Mouse (Mus musculus): ENCODE data around the gene Phf24. TPM values are rescaled to one million over a fixed set of nuclear protein-coding genes. Genes with fewer than 3 reads are reported as not detected.

Phf24 gene
- polyA plus RNA-seq, 1 experiment from 2014 or later, result 0.50 TPM

DNA sequence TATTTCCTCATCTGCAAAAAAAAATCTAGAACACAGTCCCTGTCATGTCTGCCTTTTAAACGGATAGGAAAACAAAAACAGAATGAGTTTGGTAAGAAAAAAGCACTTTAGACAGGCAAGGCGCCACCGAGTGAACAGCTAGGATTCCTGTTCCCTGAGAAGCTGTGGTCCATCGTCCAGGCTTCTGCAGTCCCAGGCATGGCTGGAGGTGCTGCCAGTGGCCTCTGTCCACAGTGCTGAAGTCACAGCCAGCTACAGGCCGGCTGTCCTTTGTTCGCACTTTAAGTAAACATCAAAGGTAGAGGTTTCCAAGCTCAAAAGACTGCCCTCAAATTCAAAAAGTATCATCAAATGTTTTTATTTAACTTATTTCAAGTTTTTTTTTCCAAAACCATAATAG, 28.6 kb downstream of the Phf24 start:
- Histone ChIP-seq H3K9ac (ENCODE audit: low read length) (no peak overlapping the region), H3K27ac (ENCODE audit: low read length) (no peak overlapping the region), H3K27me3 (ENCODE audit: control insufficient read depth, insufficient read depth, low read depth, low read length) (peaks cover 7% of the 10 kb centered on the region; the same call in 1 of the 2 replicates), H3K9me3 (ENCODE audit: control insufficient read depth, low read length) (no peaks in the 10 kb centered on the region), H3K36me3 (ENCODE audit: control insufficient read depth, insufficient read depth, low read length) (no peaks in the 10 kb centered on the region), H3K4me3 (ENCODE audit: low read length) (no peak overlapping the region), H3K4me2 (ENCODE audit: low read depth, low read length) (no peak overlapping the region), H3K4me1 (replicated peaks; ENCODE audit: control insufficient read depth, insufficient read depth, low read length) (peaks cover 6% of the 10 kb centered on the region; the same call in 1 of the 2 replicates)
- ATAC-seq (ENCODE audit: low read depth), result no peak
- 4% methylated on average over 6 of the region's 6 CpGs for whole genome bisulfite sequencing

DNA sequence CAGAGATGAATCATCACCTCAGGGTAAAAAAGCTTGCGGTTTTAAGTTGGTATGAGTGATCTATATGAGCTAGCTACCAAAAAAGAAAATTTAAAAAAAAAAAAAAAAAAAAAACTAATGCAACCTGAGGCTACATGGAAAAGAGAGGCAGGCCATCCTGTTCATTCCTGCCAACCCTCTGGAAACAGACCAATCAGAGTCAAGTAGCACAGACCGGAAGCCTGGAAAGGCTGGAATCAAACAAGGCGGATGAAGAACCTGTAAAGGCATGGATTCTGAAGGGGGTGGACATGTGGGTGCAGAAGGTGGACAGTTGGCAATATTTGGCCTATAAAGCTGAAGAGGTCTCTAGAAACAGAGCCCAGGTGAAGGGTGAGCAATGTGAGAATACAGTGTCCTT, 29.0 kb downstream of the Phf24 start:
- no peak overlapping the region for H3K9ac ChIP-seq (ENCODE audit: low read length)
- peaks cover 9% of the 10 kb centered on the region for H3K4me1 ChIP-seq (replicated peaks; ENCODE audit: control insufficient read depth, insufficient read depth, low read length)
- no peaks in the 10 kb centered on the region for H3K9me3 ChIP-seq (ENCODE audit: control insufficient read depth, low read length)
- 77% methylated on average over 3 of the region's 3 CpGs for WGBS
- H3K27me3 ChIP-seq (ENCODE audit: control insufficient read depth, insufficient read depth, low read depth, low read length), result peaks cover 7% of the 10 kb centered on the region; the same call in 1 of the 2 replicates
- ATAC-seq (ENCODE audit: low read depth), result no peak
- H3K36me3 ChIP-seq (ENCODE audit: control insufficient read depth, insufficient read depth, low read length), result no peaks in the 10 kb centered on the region
- H3K4me2 ChIP-seq (ENCODE audit: low read depth, low read length), result no peak overlapping the region
- no peak overlapping the region for H3K4me3 ChIP-seq (ENCODE audit: low read length)
- no peak overlapping the region for H3K27ac ChIP-seq (ENCODE audit: low read length)

DNA sequence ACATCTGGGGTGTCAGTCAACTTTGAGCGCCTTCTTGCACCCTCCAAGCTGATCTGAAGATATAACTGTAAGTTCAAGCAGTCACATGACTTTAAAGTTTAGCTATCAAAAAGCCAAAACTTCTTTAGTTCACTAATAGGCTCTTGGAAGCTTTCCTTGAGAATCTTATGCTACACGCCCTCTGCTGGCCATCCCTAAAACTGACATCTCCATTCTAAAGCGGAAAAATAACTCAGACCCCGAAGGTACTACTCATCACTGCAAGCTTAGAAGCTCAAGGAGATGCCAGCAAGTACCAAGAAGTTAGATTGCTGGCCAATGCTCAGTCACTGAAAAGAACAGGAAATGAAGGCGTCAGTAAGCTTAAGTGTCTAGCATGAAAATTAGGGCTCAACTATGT, 29.5 kb downstream of the Phf24 start:
- Histone ChIP-seq H3K36me3 (ENCODE audit: control insufficient read depth, insufficient read depth, low read length) (no peaks in the 10 kb centered on the region), H3K4me2 (ENCODE audit: low read depth, low read length) (no peak overlapping the region), H3K9me3 (ENCODE audit: control insufficient read depth, low read length) (no peaks in the 10 kb centered on the region), H3K9ac (ENCODE audit: low read length) (no peak overlapping the region), H3K27me3 (ENCODE audit: control insufficient read depth, insufficient read depth, low read depth, low read length) (peaks cover 7% of the 10 kb centered on the region; the same call in 1 of the 2 replicates), H3K27ac (ENCODE audit: low read length) (no peak overlapping the region), H3K4me1 (replicated peaks; ENCODE audit: control insufficient read depth, insufficient read depth, low read length) (peaks cover 13% of the 10 kb centered on the region), H3K4me3 (ENCODE audit: low read length) (no peak overlapping the region)
- WGBS, result 5% methylated on average over 5 of the region's 5 CpGs
- no peak for ATAC-seq (ENCODE audit: low read depth)

DNA sequence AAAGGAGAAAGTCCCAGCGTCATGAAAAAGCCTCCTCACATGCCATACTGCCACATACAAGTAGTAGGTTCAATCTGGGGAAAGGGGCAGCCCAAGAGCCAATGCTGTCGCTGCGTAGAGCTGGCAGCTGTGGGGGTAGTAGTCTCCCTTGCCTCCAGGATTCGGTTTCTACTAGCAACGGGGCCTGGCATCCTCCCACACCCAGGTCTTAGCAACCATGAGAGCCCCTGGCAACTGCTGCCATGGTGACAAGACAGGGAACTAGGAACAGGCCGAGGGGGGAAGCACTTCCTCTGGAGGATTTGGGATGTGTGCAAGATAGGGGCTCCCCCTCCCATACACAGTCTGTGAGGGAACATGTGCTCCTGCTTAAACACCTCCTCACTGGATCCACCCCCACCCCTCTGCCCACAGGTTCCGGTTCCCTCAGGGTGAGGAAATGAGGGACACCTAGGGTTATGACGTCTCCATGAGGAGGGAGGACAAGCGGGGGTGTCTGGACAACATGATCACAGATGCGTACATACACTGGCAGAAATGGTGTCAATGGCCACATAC, 30.4 kb downstream of the Phf24 start:
- H3K4me2 ChIP-seq (ENCODE audit: low read depth, low read length), result no peak overlapping the region
- H3K4me3 ChIP-seq (ENCODE audit: low read length), result no peak overlapping the region
- 49% methylated on average over 10 of the region's 10 CpGs for WGBS
- H3K36me3 ChIP-seq (ENCODE audit: control insufficient read depth, insufficient read depth, low read length), result no peaks in the 10 kb centered on the region
- H3K27me3 ChIP-seq (ENCODE audit: control insufficient read depth, insufficient read depth, low read depth, low read length), result peaks cover 7% of the 10 kb centered on the region; the same call in 1 of the 2 replicates
- no peak for ATAC-seq (ENCODE audit: low read depth)
- no peak overlapping the region for H3K27ac ChIP-seq (ENCODE audit: low read length)
- H3K4me1 ChIP-seq (replicated peaks; ENCODE audit: control insufficient read depth, insufficient read depth, low read length), result peaks cover 13% of the 10 kb centered on the region
- no peaks in the 10 kb centered on the region for H3K9me3 ChIP-seq (ENCODE audit: control insufficient read depth, low read length)
- no peak overlapping the region for H3K9ac ChIP-seq (ENCODE audit: low read length)

DNA sequence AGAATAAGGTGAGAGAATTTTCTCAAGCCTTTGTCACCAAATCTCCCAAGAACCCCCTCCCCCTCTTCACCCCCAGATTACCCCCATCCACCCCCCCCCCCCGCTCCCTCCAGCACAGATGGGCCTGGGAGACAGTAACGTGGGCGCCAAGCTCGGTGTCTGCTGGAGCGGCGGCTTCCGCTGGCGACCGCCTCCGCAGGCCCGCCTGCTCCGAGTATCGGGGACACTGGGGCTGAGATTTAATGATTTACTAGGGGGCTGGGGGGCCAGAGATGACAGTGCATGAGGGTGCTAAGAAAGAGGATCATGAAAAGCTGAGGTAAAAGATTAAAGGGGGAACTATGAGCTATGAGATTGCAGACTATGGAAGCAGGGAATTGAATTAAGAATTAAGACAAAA, 32.1 kb downstream of the Phf24 start:
- no peaks in the 10 kb centered on the region for H3K36me3 ChIP-seq (ENCODE audit: control insufficient read depth, insufficient read depth, low read length)
- ATAC-seq (ENCODE audit: low read depth), result no peak
- H3K9ac ChIP-seq (ENCODE audit: low read length), result no peak overlapping the region
- no peak overlapping the region for H3K4me3 ChIP-seq (ENCODE audit: low read length)
- WGBS, result 26% methylated on average over 13 of the region's 13 CpGs
- peaks cover 11% of the 10 kb centered on the region for H3K4me1 ChIP-seq (replicated peaks; ENCODE audit: control insufficient read depth, insufficient read depth, low read length)
- no peak overlapping the region for H3K4me2 ChIP-seq (ENCODE audit: low read depth, low read length)
- H3K27ac ChIP-seq (ENCODE audit: low read length), result no peak overlapping the region
- no peaks in the 10 kb centered on the region for H3K9me3 ChIP-seq (ENCODE audit: control insufficient read depth, low read length)
- H3K27me3 ChIP-seq (ENCODE audit: control insufficient read depth, insufficient read depth, low read depth, low read length), result peaks cover 7% of the 10 kb centered on the region; the same call in 1 of the 2 replicates

DNA sequence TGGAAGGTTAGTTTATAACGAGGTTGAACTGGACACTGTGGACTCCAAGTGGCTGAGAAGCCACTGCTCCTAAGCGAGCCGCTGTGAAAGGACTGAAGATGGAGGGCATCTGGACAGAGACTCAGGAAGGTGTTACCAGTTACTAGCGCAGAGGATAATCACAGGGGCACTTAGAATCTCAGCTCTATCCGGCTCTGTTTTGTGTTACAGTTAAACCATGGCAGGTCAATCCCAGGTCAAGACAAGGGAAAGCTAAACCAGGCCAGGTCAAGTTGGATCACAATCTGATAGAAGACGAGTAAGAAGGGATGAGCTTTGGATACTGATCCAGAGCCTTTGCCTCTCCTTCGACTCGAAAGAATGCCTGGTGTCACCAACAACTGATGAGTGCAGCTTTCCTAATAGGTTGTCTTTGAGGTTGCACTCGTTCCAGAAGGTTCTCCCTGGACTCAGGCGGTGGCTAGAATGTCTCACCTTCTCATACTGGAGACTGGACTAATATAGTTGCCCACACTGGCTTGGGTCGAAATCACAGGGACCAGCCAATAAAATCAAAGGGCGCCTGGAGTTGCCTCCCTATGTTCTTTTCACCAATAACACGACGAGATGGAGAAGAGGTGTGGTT, 32.7 kb downstream of the Phf24 start:
- 10% methylated on average over 14 of the region's 14 CpGs for WGBS
- no peaks in the 10 kb centered on the region for H3K36me3 ChIP-seq (ENCODE audit: control insufficient read depth, insufficient read depth, low read length)
- peaks cover 7% of the 10 kb centered on the region; the same call in 1 of the 2 replicates for H3K27me3 ChIP-seq (ENCODE audit: control insufficient read depth, insufficient read depth, low read depth, low read length)
- H3K4me3 ChIP-seq (ENCODE audit: low read length), result peak overlapping the region; percentile 82
- H3K9ac ChIP-seq (ENCODE audit: low read length), result no peak overlapping the region; the same call in 1 of the 2 replicates
- H3K4me2 ChIP-seq (ENCODE audit: low read depth, low read length), result peak overlapping the region; percentile 74
- H3K4me1 ChIP-seq (replicated peaks; ENCODE audit: control insufficient read depth, insufficient read depth, low read length), result peaks cover 11% of the 10 kb centered on the region
- ATAC-seq (ENCODE audit: low read depth), result no peak
- no peaks in the 10 kb centered on the region for H3K9me3 ChIP-seq (ENCODE audit: control insufficient read depth, low read length)
- H3K27ac ChIP-seq (ENCODE audit: low read length), result 0 out of 2 replicates have a peak overlapping the region, but pooled peaks have one; percentile 32

DNA sequence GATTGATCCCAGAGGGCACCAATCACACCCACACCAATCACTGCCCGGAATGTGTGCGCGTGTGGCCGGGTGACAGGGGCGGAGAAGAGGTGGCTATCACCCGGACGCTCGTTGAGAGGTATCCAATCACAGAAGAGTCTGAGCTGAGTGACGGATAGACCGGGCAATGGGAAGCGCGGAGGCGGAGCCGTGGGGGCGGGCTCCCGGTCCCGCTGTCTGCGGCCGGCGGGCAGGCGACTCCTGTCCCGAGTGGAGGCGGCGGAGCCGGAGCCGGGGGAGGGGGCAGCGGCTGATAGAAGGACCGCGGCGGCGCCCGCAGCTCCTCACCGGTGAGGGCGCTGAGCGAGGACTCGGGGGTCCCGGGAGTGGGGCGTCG, 33.2 kb downstream of the Phf24 start, which contains the start of gene Dnajb5:
Gene Dnajb5 (plus strand): TSS at position 139 of the 376 bp plus-strand sequence.
- Histone ChIP-seq H3K36me3 (ENCODE audit: control insufficient read depth, insufficient read depth, low read length) (no peaks in the 10 kb centered on the region), H3K9ac (ENCODE audit: low read length) (peak within 1 kb of the TSS; percentile 91), H3K27ac (ENCODE audit: low read length) (peak within 1 kb of the TSS; percentile 87), H3K4me1 (replicated peaks; ENCODE audit: control insufficient read depth, insufficient read depth, low read length) (peaks cover 11% of the 10 kb centered on the region), H3K9me3 (ENCODE audit: control insufficient read depth, low read length) (no peaks in the 10 kb centered on the region), H3K4me3 (ENCODE audit: low read length) (peak within 1 kb of the TSS; percentile 82), H3K27me3 (ENCODE audit: control insufficient read depth, insufficient read depth, low read depth, low read length) (peaks cover 7% of the 10 kb centered on the region; the same call in 1 of the 2 replicates), H3K4me2 (ENCODE audit: low read depth, low read length) (peak within 1 kb of the TSS; percentile 74)
- WGBS, result under 1% methylated on average over 37 of the region's 39 CpGs
- peak; percentile 98 for ATAC-seq (ENCODE audit: low read depth)

DNA sequence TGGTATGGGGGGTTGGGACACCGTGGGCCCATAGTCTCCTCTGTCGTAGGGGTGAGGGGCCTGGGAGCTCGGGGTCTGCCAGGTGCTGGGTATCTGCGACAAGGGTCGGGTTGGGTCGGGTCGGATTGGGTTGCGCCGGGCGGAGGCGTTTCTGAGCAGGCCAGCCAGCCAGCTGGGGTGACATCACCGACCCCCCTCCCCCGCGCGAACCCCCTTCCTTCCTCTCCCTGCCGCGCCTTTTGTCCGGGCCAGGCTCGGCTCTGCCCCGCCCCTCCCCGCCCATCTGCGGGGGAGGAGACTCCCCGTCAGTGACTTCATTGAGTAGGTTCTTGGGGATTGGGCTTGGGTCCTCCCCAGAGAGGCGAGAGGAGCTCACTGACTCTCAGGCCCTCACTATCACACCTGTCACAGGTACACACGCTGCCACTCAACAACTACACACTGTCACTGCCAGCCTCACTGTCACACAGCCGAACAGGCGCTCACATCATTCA, 33.7 kb downstream of the Phf24 start:
- ATAC-seq (ENCODE audit: low read depth), result peak; percentile 86
- 1% methylated on average over 7 of the region's 27 CpGs for WGBS

More for the DNA sequence above, 33.7 kb downstream of the Phf24 start:
- Histone ChIP-seq H3K4me2 (ENCODE audit: low read depth, low read length) (peak overlapping the region; percentile 74), H3K4me1 (replicated peaks; ENCODE audit: control insufficient read depth, insufficient read depth, low read length) (peaks cover 11% of the 10 kb centered on the region), H3K9ac (ENCODE audit: low read length) (peak overlapping the region; percentile 91), H3K9me3 (ENCODE audit: control insufficient read depth, low read length) (no peaks in the 10 kb centered on the region), H3K36me3 (ENCODE audit: control insufficient read depth, insufficient read depth, low read length) (0 out of 2 replicates have a peak, but pooled peaks cover under 1% of the 10 kb centered on the region), H3K27me3 (ENCODE audit: control insufficient read depth, insufficient read depth, low read depth, low read length) (peaks cover 7% of the 10 kb centered on the region; the same call in 1 of the 2 replicates), H3K27ac (ENCODE audit: low read length) (peak overlapping the region; percentile 87), H3K4me3 (ENCODE audit: low read length) (peak overlapping the region; percentile 82)

Measured in lung, embryonic 16.5 days (tissue).